Mouse (Mus musculus): Measurements from ENCODE around the gene Tff2. TPM values are rescaled to one million over a fixed set of nuclear protein-coding genes. Genes with fewer than 3 reads are reported as not detected.
A peak's percentile ranks its signal among the peaks of the same experiment; 100 is the strongest.

The Tff2 gene
- total and polyA plus RNA-seq, 3 experiments, result not detected

DNA sequence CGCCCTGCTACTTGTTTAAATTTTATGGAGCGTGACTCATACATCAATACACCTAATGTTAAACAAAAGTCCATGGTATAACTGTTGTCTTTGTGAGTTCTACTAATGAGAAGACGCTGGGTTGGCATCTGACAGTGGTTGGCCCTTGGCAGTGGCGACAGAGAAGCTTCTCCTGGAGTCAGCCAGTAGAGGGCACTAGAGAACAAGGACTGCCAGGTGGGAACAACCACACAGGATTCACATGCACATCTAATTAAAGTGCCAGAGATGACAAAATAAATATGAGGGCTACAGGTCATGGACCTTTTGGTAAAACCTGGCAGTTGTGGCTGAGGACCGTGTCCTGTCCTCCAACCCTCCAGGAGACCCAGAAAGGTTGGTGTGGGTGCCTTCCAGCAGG, 5.7 kb downstream of the Tff2 start:
- no peaks in the 10 kb centered on the region for H3K36me3 ChIP-seq (ENCODE audit: control insufficient read depth in 1 of 2, insufficient read depth in 2 of 2, low read length in 2 of 2)
- H3K27ac ChIP-seq (ENCODE audit: control insufficient read depth, low read depth, low read length), result no peak overlapping the region
- DNase-seq (ENCODE audit: low read depth, low spot score), result peak; percentile 78
- H3K9ac ChIP-seq (ENCODE audit: control insufficient read depth, low read depth, low read length, poor library complexity, severe bottlenecking), result no peak overlapping the region
- H3K79me2 ChIP-seq (ENCODE audit: control insufficient read depth, insufficient read depth, low read length, poor library complexity), result no peaks in the 10 kb centered on the region
- H3K4me1 ChIP-seq (ENCODE audit: control insufficient read depth in 1 of 2, insufficient read depth in 2 of 2, low read length in 2 of 2), result 0 out of 4 replicates have a peak, but pooled peaks cover 0 to 2% of the 10 kb centered on the region in 2 experiments
- H3K9me3 ChIP-seq (replicated peaks; ENCODE audit: insufficient read depth, low read length), result no peaks in the 10 kb centered on the region
- H3K4me3 ChIP-seq (ENCODE audit: control insufficient read depth in 1 of 2, insufficient read depth in 1 of 2, low read depth in 2 of 2, low read length in 2 of 2), result no peak overlapping the region
- TF ChIP-seq USF2 (IDR thresholded peaks at IDR 0.05; ENCODE audit: borderline replicate concordance in 1 of 2, insufficient read depth in 1 of 2, low read depth in 1 of 2, low read length in 2 of 2) (no peak), GATA1 (IDR thresholded peaks at IDR 0.05; ENCODE audit: low read depth, low read length) (no peak), SMC3 (IDR thresholded peaks at IDR 0.05; ENCODE audit: low read depth, low read length) (peak; percentile 96), MAX (IDR thresholded peaks at IDR 0.05; ENCODE audit: low read length) (no peak), ZC3H11A (IDR thresholded peaks at IDR 0.05; ENCODE audit: low read depth, low read length) (peak; percentile 97), ZNF384 (IDR thresholded peaks at IDR 0.05; ENCODE audit: low read depth, low read length) (0 out of 2 replicates have a peak, but pooled peaks have one; percentile 13), KAT2A (conservative IDR thresholded peaks at IDR 0.05; ENCODE audit: low read depth, low read length) (no peak), HCFC1 (IDR thresholded peaks at IDR 0.05; ENCODE audit: low read depth, low read length) (no peak), RAD21 (IDR thresholded peaks at IDR 0.05; ENCODE audit: low read depth, low read length) (peak; percentile 97), POLR2AphosphoS5 (IDR thresholded peaks at IDR 0.05; ENCODE audit: borderline replicate concordance, low read depth, low read length) (no peak), TCF12 (IDR thresholded peaks at IDR 0.05; ENCODE audit: low read depth, low read length) (no peak), JUND (IDR thresholded peaks at IDR 0.05; ENCODE audit: low read depth, low read length) (no peak), ELF1 (IDR thresholded peaks at IDR 0.05; ENCODE audit: low read depth, low read length) (no peak), ETS1 (IDR thresholded peaks at IDR 0.05; ENCODE audit: low read depth, low read length) (no peak), POLR2AphosphoS2 (IDR thresholded peaks at IDR 0.05; ENCODE audit: low read length) (no peak), CHD1 (IDR thresholded peaks at IDR 0.05; ENCODE audit: low read depth, low read length) (no peak), MEF2A (IDR thresholded peaks at IDR 0.05; ENCODE audit: extremely low read depth, insufficient replicate concordance, low read depth, low read length, poor library complexity, severe bottlenecking) (no peak), RCOR1 (IDR thresholded peaks at IDR 0.05; ENCODE audit: low read depth, low read length) (no peak), NELFE (IDR thresholded peaks at IDR 0.05; ENCODE audit: low read depth, low read length) (no peak), MAZ (IDR thresholded peaks at IDR 0.05; ENCODE audit: low read depth, low read length) (no peak), CHD2 (IDR thresholded peaks at IDR 0.05; ENCODE audit: low read length) (no peak), ZKSCAN1 (IDR thresholded peaks at IDR 0.05; ENCODE audit: low read depth, low read length) (no peak), POLR2A (IDR thresholded peaks at IDR 0.05; ENCODE audit: control insufficient read depth in 1 of 2, insufficient read depth in 1 of 2, low read depth in 1 of 2, low read length in 2 of 2, poor library complexity in 1 of 2) (no peak), CTCF (IDR thresholded peaks at IDR 0.05 in 2 of 3, conservative IDR thresholded peaks at IDR 0.05 in 1 of 3; ENCODE audit: control insufficient read depth in 1 of 3, insufficient read depth in 1 of 3, low read depth in 2 of 3, low read length in 3 of 3, poor library complexity in 1 of 3, severe bottlenecking in 1 of 3) (peak; percentile 85 to 98 (median 90)), BHLHE40 (IDR thresholded peaks at IDR 0.05; ENCODE audit: borderline replicate concordance, low read depth, low read length) (no peak), MAFK (IDR thresholded peaks at IDR 0.05; ENCODE audit: borderline replicate concordance, low read depth, low read length) (no peak), TAL1 (IDR thresholded peaks at IDR 0.05; ENCODE audit: low read length) (no peak)
- peaks cover 0 to 1% of the 10 kb centered on the region in 2 experiments; a peak in 2 of 4 replicates for H3K27me3 ChIP-seq (ENCODE audit: control insufficient read depth in 1 of 2, insufficient read depth in 2 of 2, low read length in 2 of 2)
